Mouse (Mus musculus) CH12.LX (cell line): ENCODE data around the gene B3galt4.
"Not testable (repeated sequence)": the region's sequence is repeated elsewhere in the genome, so short reads cannot be mapped to it uniquely, and the experiment has no call there.

Source experiments
- BHLHE40 ChIP-seq: IDR thresholded peaks from 2 replicates; pipeline ENCODE4 v1.6.1; 2011; ENCODE audit warnings: mild to moderate bottlenecking, low read depth, low read length, improper control_type of control experiment
- CTCF ChIP-seq, 2 experiments: IDR thresholded peaks in 1 of 2; conservative IDR thresholded peaks in 1 of 2; 2 replicates each; pipeline ENCODE4 v1.5.1; 2011 to 2012; ENCODE audit warnings: low read depth in 2 of 2, low read length in 2 of 2, improper control_type of control experiment in 1 of 2, inconsistent platforms in 1 of 2, mild to moderate bottlenecking in 1 of 2, moderate library complexity in 1 of 2
- EP300 ChIP-seq: IDR thresholded peaks from 2 replicates; pipeline ENCODE4 v1.6.1; 2011; ENCODE audit warnings: low read length, improper control_type of control experiment
- HCFC1 ChIP-seq: IDR thresholded peaks from 2 replicates; pipeline ENCODE4 v1.6.1; 2012; ENCODE audit warnings: low read depth, mild to moderate bottlenecking, inconsistent platforms, low read length, improper control_type of control experiment
- KAT2A ChIP-seq: IDR thresholded peaks from 2 replicates; pipeline ENCODE4 v1.6.1; 2012; ENCODE audit warnings: low read length, improper control_type of control experiment, inconsistent platforms; ENCODE audit not compliant: insufficient replicate concordance
- MAZ ChIP-seq: IDR thresholded peaks from 2 replicates; pipeline ENCODE4 v1.6.1; 2012; ENCODE audit warnings: low read depth, mild to moderate bottlenecking, inconsistent platforms, low read length, improper control_type of control experiment, moderate library complexity
- MEF2A ChIP-seq: IDR thresholded peaks from 2 replicates; pipeline ENCODE4 v1.6.1; 2014; ENCODE audit warnings: low read depth, mild to moderate bottlenecking, inconsistent platforms, low read length, improper control_type of control experiment, borderline replicate concordance
- NELFE ChIP-seq: IDR thresholded peaks from 2 replicates; pipeline ENCODE4 v1.6.1; 2011; ENCODE audit warnings: low read depth, low read length, improper control_type of control experiment
- POLR2A ChIP-seq: IDR thresholded peaks from 2 replicates; pipeline ENCODE4 v1.6.1; 2011; ENCODE audit warnings: low read depth, mild to moderate bottlenecking, improper control_type of control experiment, low read length
- SIN3A ChIP-seq: IDR thresholded peaks from 2 replicates; pipeline ENCODE4 v1.6.1; 2012; ENCODE audit warnings: low read length, improper control_type of control experiment, inconsistent platforms
- UBTF ChIP-seq: IDR thresholded peaks from 2 replicates; pipeline ENCODE4 v1.6.1; 2012; ENCODE audit warnings: low read depth, mild to moderate bottlenecking, inconsistent platforms, low read length, improper control_type of control experiment, moderate library complexity
- ZNF384 ChIP-seq: IDR thresholded peaks from 2 replicates; pipeline ENCODE4 v1.6.1; 2012; ENCODE audit warnings: low read depth, low read length, improper control_type of control experiment, inconsistent platforms

- not testable (repeated sequence) for TF ChIP-seq MAZ; KAT2A; EP300; UBTF; HCFC1; CTCF (conservative IDR thresholded peaks at IDR 0.05 in 1 of 2, IDR thresholded peaks at IDR 0.05 in 1 of 2; ENCODE audit: low read depth in 2 of 2, low read length in 2 of 2); NELFE; BHLHE40; SIN3A; MEF2A; POLR2A; ZNF384
Measured at GRCm38 (mm10) chr17:33981192-33981909, 30.1 kb upstream of the B3galt4 start.
